Mouse (Mus musculus) layer of hippocampus, adult 8-10 months (tissue): ENCODE measurements around the gene Trp73. TPM values are rescaled to one million over a fixed set of nuclear protein-coding genes. Genes with fewer than 3 reads are reported as not detected.

Experiments used
- DNase-seq, 2 experiments: peaks; one replicate each; pipeline ENCODE4 v3.0.0; 2022; ENCODE audit warnings: low spot score in 2 of 2
- total RNA-seq, 4 experiments: library from RNA; stranded (reverse); gene quantifications; 2 replicates each; pipeline ENCODE4 v1.2.4; 2022

Trp73 gene
- total RNA-seq, 4 experiments from 2014 or later, result 1.8 to 2.9 (median 2.3) TPM

GRCm38 (mm10) chr4:154042577-154042976 lies 97.4 kb downstream of the Trp73 start, which contains the start of gene Ccdc27:
Gene Ccdc27 (minus strand): TSS chr4:154042677.
- no peak for DNase-seq

- DNase-seq, result no peak
These were observed 102.9 kb downstream of the Trp73 start for GRCm38 (mm10) chr4:154037123-154037522.

GRCm38 (mm10) chr4:154028646-154029045 lies 111.4 kb downstream of the Trp73 start:
- no peak for DNase-seq

GRCm38 (mm10) chr4:154028066-154028465 lies 111.9 kb downstream of the Trp73 start:
- DNase-seq, result no peak

- no peak for DNase-seq
These were observed 113.6 kb downstream of the Trp73 start for GRCm38 (mm10) chr4:154026441-154026761.

GRCm38 (mm10) chr4:154025641-154026440 lies 114.2 kb downstream of the Trp73 start, which contains the start of gene Smim1:
Gene Smim1 (minus strand): TSS chr4:154026230.
- DNase-seq, result peak in 1 of 2 experiments; percentile 67

- DNase-seq, result no peak
These were observed 115.1 kb downstream of the Trp73 start for GRCm38 (mm10) chr4:154024729-154025521.

GRCm38 (mm10) chr4:154023754-154024601 lies 116.0 kb downstream of the Trp73 start:
- DNase-seq, result peak in 1 of 2 experiments; percentile 54

GRCm38 (mm10) chr4:154022844-154023243 lies 117.2 kb downstream of the Trp73 start:
- DNase-seq, result no peak

GRCm38 (mm10) chr4:154022407-154022806 lies 117.6 kb downstream of the Trp73 start:
- peak in 1 of 2 experiments; percentile 34 for DNase-seq

GRCm38 (mm10) chr4:154021432-154021831 lies 118.6 kb downstream of the Trp73 start:
- DNase-seq, result no peak

GRCm38 (mm10) chr4:154019571-154019970 lies 120.4 kb downstream of the Trp73 start:
- peak in 1 of 2 experiments; percentile 44 for DNase-seq

- no peak for DNase-seq
These were observed 124.5 kb downstream of the Trp73 start for GRCm38 (mm10) chr4:154015476-154015875.

GRCm38 (mm10) chr4:154012132-154012882 lies 127.7 kb downstream of the Trp73 start:
- no peak for DNase-seq

- DNase-seq, result peak; percentile 69 to 83
These were observed 128.3 kb downstream of the Trp73 start, which contains the start of gene Lrrc47 for GRCm38 (mm10) chr4:154011646-154012089. Gene Lrrc47 (plus strand): TSS chr4:154011731.

GRCm38 (mm10) chr4:154010907-154011645 lies 128.9 kb downstream of the Trp73 start:
- DNase-seq, result no peak

GRCm38 (mm10) chr4:154007759-154008158 lies 132.2 kb downstream of the Trp73 start:
- DNase-seq, result no peak

- no peak for DNase-seq
These were observed 133.7 kb downstream of the Trp73 start for GRCm38 (mm10) chr4:154006264-154006663.
